Mouse (Mus musculus): Measurements from ENCODE around the gene Tmem268. TPM values are rescaled to one million over a fixed set of nuclear protein-coding genes. Genes with fewer than 3 reads are reported as not detected.

The Tmem268 gene
- polyA plus RNA-seq, 1 experiment from 2014 or later: 8.1 TPM

- H3K4me1 ChIP-seq (replicated peaks; ENCODE audit: control insufficient read depth, insufficient read depth, low read length): peaks cover 4% of the 10 kb centered on the region
- no peaks in the 10 kb centered on the region for H3K9me3 ChIP-seq (ENCODE audit: control insufficient read depth, low read length)
- H3K36me3 ChIP-seq (ENCODE audit: control insufficient read depth, insufficient read depth, low read length): peaks cover 6% of the 10 kb centered on the region; the same call in 1 of the 2 replicates
- no peak overlapping the region for H3K4me2 ChIP-seq (ENCODE audit: low read depth, low read length, severe bottlenecking)
- H3K4me3 ChIP-seq (ENCODE audit: low read depth, low read length): no peak overlapping the region
- no peak overlapping the region for H3K27ac ChIP-seq (ENCODE audit: low read depth, low read length)
- no peak for ATAC-seq (replicated peaks; ENCODE audit: low FRiP score)
- no peak for DNase-seq (ENCODE audit: low spot score)
- H3K27me3 ChIP-seq (ENCODE audit: control insufficient read depth, insufficient read depth, low read length): no peaks in the 10 kb centered on the region
- H3K9ac ChIP-seq (ENCODE audit: low read length): no peak overlapping the region
- 89% methylated on average over 3 of the region's 3 CpGs for WGBS
Measured at GRCm38 (mm10) chr4:63550908-63551307, 7.7 kb upstream of the Tmem268 start.

GRCm38 (mm10) chr4:63552865-63553264, 5.7 kb upstream of the Tmem268 start:
- no peak for DNase-seq (ENCODE audit: low spot score)
- Histone ChIP-seq H3K36me3 (ENCODE audit: control insufficient read depth, insufficient read depth, low read length) (peaks cover 6% of the 10 kb centered on the region; the same call in 1 of the 2 replicates), H3K9me3 (ENCODE audit: control insufficient read depth, low read length) (no peaks in the 10 kb centered on the region), H3K27me3 (ENCODE audit: control insufficient read depth, insufficient read depth, low read length) (no peaks in the 10 kb centered on the region), H3K4me2 (ENCODE audit: low read depth, low read length, severe bottlenecking) (no peak overlapping the region), H3K27ac (ENCODE audit: low read depth, low read length) (no peak overlapping the region), H3K4me1 (replicated peaks; ENCODE audit: control insufficient read depth, insufficient read depth, low read length) (peaks cover 7% of the 10 kb centered on the region), H3K4me3 (ENCODE audit: low read depth, low read length) (no peak overlapping the region), H3K9ac (ENCODE audit: low read length) (no peak overlapping the region)
- ATAC-seq (replicated peaks; ENCODE audit: low FRiP score): no peak
- WGBS: 82% methylated on average over 1 of the region's 1 CpGs

- 45% methylated on average over 4 of the region's 4 CpGs for WGBS
- Histone ChIP-seq H3K27me3 (ENCODE audit: control insufficient read depth, insufficient read depth, low read length) (no peaks in the 10 kb centered on the region), H3K4me1 (replicated peaks; ENCODE audit: control insufficient read depth, insufficient read depth, low read length) (peaks cover 8% of the 10 kb centered on the region), H3K9me3 (ENCODE audit: control insufficient read depth, low read length) (no peaks in the 10 kb centered on the region), H3K36me3 (ENCODE audit: control insufficient read depth, insufficient read depth, low read length) (peaks cover 6% of the 10 kb centered on the region; the same call in 1 of the 2 replicates), H3K9ac (ENCODE audit: low read length) (no peak overlapping the region), H3K4me2 (ENCODE audit: low read depth, low read length, severe bottlenecking) (no peak overlapping the region), H3K27ac (ENCODE audit: low read depth, low read length) (no peak overlapping the region), H3K4me3 (ENCODE audit: low read depth, low read length) (no peak overlapping the region)
- ATAC-seq (replicated peaks; ENCODE audit: low FRiP score) (no peak), DNase-seq (ENCODE audit: low spot score) (no peak)
Measured at GRCm38 (mm10) chr4:63553789-63554576, 4.6 kb upstream of the Tmem268 start.

DNA sequence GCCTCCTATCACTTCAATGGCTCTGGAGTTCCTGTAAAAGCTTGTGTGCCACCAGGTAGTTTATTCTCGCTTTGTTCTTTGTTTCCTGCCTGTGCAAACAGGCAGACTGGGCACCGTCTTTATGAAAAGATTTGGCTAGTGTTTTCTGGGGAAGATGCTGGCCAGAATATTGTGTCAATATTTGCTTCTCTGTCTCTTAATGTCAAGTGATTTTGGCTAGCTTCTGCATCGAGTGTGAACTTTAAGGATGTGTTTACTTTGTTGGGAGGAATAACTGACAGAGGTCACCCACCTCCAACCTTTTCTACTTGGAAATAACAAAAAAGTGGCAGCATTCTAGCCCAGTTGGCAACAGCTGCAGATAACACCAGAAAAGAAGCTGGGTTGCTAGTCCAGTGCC, 4.0 kb upstream of the Tmem268 start:
- Histone ChIP-seq H3K9ac (ENCODE audit: low read length) (no peak overlapping the region), H3K27ac (ENCODE audit: low read depth, low read length) (no peak overlapping the region), H3K4me1 (replicated peaks; ENCODE audit: control insufficient read depth, insufficient read depth, low read length) (peaks cover 8% of the 10 kb centered on the region), H3K27me3 (ENCODE audit: control insufficient read depth, insufficient read depth, low read length) (no peaks in the 10 kb centered on the region), H3K4me3 (ENCODE audit: low read depth, low read length) (no peak overlapping the region), H3K9me3 (ENCODE audit: control insufficient read depth, low read length) (no peaks in the 10 kb centered on the region), H3K4me2 (ENCODE audit: low read depth, low read length, severe bottlenecking) (no peak overlapping the region), H3K36me3 (ENCODE audit: control insufficient read depth, insufficient read depth, low read length) (peaks cover 6% of the 10 kb centered on the region; the same call in 1 of the 2 replicates)
- ATAC-seq (replicated peaks; ENCODE audit: low FRiP score) (no peak), DNase-seq (ENCODE audit: low spot score) (no peak)
- 60% methylated on average over 3 of the region's 3 CpGs for WGBS

GRCm38 (mm10) chr4:63555111-63555510, 3.5 kb upstream of the Tmem268 start:
- H3K27ac ChIP-seq (ENCODE audit: low read depth, low read length): no peak overlapping the region

GRCm38 (mm10) chr4:63556665-63557064, 1.9 kb upstream of the Tmem268 start:
- H3K36me3 ChIP-seq (ENCODE audit: control insufficient read depth, insufficient read depth, low read length): peaks cover 5% of the 10 kb centered on the region; the same call in 1 of the 2 replicates
- ATAC-seq (replicated peaks; ENCODE audit: low FRiP score) (no peak), DNase-seq (ENCODE audit: low spot score) (no peak)
- no peak overlapping the region for H3K9ac ChIP-seq (ENCODE audit: low read length)
- peaks cover 10% of the 10 kb centered on the region for H3K4me1 ChIP-seq (replicated peaks; ENCODE audit: control insufficient read depth, insufficient read depth, low read length)
- H3K27me3 ChIP-seq (ENCODE audit: control insufficient read depth, insufficient read depth, low read length): no peaks in the 10 kb centered on the region
- 54% methylated on average over 5 of the region's 5 CpGs for WGBS
- no peak overlapping the region for H3K27ac ChIP-seq (ENCODE audit: low read depth, low read length)
- H3K4me3 ChIP-seq (ENCODE audit: low read depth, low read length): no peak overlapping the region
- H3K9me3 ChIP-seq (ENCODE audit: control insufficient read depth, low read length): no peaks in the 10 kb centered on the region
- no peak overlapping the region for H3K4me2 ChIP-seq (ENCODE audit: low read depth, low read length, severe bottlenecking)

More at GRCm38 (mm10) chr4:63555111-63555510, 3.5 kb upstream of the Tmem268 start:
- Histone ChIP-seq H3K27me3 (ENCODE audit: control insufficient read depth, insufficient read depth, low read length) (no peaks in the 10 kb centered on the region), H3K4me2 (ENCODE audit: low read depth, low read length, severe bottlenecking) (no peak overlapping the region), H3K4me3 (ENCODE audit: low read depth, low read length) (no peak overlapping the region), H3K36me3 (ENCODE audit: control insufficient read depth, insufficient read depth, low read length) (peaks cover 6% of the 10 kb centered on the region; the same call in 1 of the 2 replicates), H3K9ac (ENCODE audit: low read length) (no peak overlapping the region), H3K4me1 (replicated peaks; ENCODE audit: control insufficient read depth, insufficient read depth, low read length) (peaks cover 8% of the 10 kb centered on the region), H3K9me3 (ENCODE audit: control insufficient read depth, low read length) (no peaks in the 10 kb centered on the region)
- WGBS: 93% methylated on average over 2 of the region's 2 CpGs
- DNase-seq (ENCODE audit: low spot score) (no peak), ATAC-seq (replicated peaks; ENCODE audit: low FRiP score) (no peak)

- H3K36me3 ChIP-seq (ENCODE audit: control insufficient read depth, insufficient read depth, low read length): peaks cover 3% of the 10 kb centered on the region; the same call in 1 of the 2 replicates
- H3K4me2 ChIP-seq (ENCODE audit: low read depth, low read length, severe bottlenecking): peak overlapping the region; percentile 88; the same call in 1 of the 2 replicates
- ATAC-seq (replicated peaks; ENCODE audit: low FRiP score) (no peak; the same call in 1 of the 2 replicates), DNase-seq (ENCODE audit: low spot score) (no peak)
- WGBS: 23% methylated on average over 16 of the region's 16 CpGs
- H3K4me1 ChIP-seq (replicated peaks; ENCODE audit: control insufficient read depth, insufficient read depth, low read length): peaks cover 10% of the 10 kb centered on the region
- H3K27ac ChIP-seq (ENCODE audit: low read depth, low read length): no peak overlapping the region
- H3K4me3 ChIP-seq (ENCODE audit: low read depth, low read length): no peak overlapping the region
- H3K9ac ChIP-seq (ENCODE audit: low read length): peak overlapping the region; percentile 87; the same call in 1 of the 2 replicates
- no peaks in the 10 kb centered on the region for H3K9me3 ChIP-seq (ENCODE audit: control insufficient read depth, low read length)
- H3K27me3 ChIP-seq (ENCODE audit: control insufficient read depth, insufficient read depth, low read length): no peaks in the 10 kb centered on the region
Measured at GRCm38 (mm10) chr4:63557124-63558059, 1.2 kb upstream of the Tmem268 start.

GRCm38 (mm10) chr4:63559127-63559697, 631 bp downstream of the Tmem268 start:
- Histone ChIP-seq H3K36me3 (ENCODE audit: control insufficient read depth, insufficient read depth, low read length) (no peaks in the 10 kb centered on the region), H3K4me1 (replicated peaks; ENCODE audit: control insufficient read depth, insufficient read depth, low read length) (peaks cover 10% of the 10 kb centered on the region), H3K27me3 (ENCODE audit: control insufficient read depth, insufficient read depth, low read length) (no peaks in the 10 kb centered on the region), H3K27ac (ENCODE audit: low read depth, low read length) (no peak overlapping the region), H3K9me3 (ENCODE audit: control insufficient read depth, low read length) (no peaks in the 10 kb centered on the region), H3K4me3 (ENCODE audit: low read depth, low read length) (peak overlapping the region; percentile 61), H3K9ac (ENCODE audit: low read length) (peak overlapping the region; percentile 87), H3K4me2 (ENCODE audit: low read depth, low read length, severe bottlenecking) (peak overlapping the region; percentile 88)
- 41% methylated on average over 9 of the region's 9 CpGs for WGBS
- DNase-seq (ENCODE audit: low spot score) (no peak), ATAC-seq (replicated peaks; ENCODE audit: low FRiP score) (0 out of 2 replicates have a peak, but pooled peaks have one; percentile 13)

Measured in forebrain, embryonic 11.5 days (tissue).